Mouse (Mus musculus) CH12.LX (cell line): ENCODE data around the gene Htra2.

Experiments used
- CTCF ChIP-seq, 2 experiments: IDR thresholded peaks in 1 of 2; conservative IDR thresholded peaks in 1 of 2; 2 replicates each; pipeline ENCODE4 v1.5.1; 2011 to 2012; ENCODE audit warnings: low read depth in 2 of 2, low read length in 2 of 2, improper control_type of control experiment in 1 of 2, inconsistent platforms in 1 of 2, mild to moderate bottlenecking in 1 of 2, moderate library complexity in 1 of 2
- E2F4 ChIP-seq: IDR thresholded peaks from 2 replicates; pipeline ENCODE4 v1.6.1; 2011; ENCODE audit warnings: low read depth, low read length, improper control_type of control experiment; ENCODE audit not compliant: insufficient replicate concordance
- JUND ChIP-seq: conservative IDR thresholded peaks from 2 replicates; pipeline ENCODE4 v1.6.1; 2011; ENCODE audit warnings: low read depth, low read length, improper control_type of control experiment
- KAT2A ChIP-seq: IDR thresholded peaks from 2 replicates; pipeline ENCODE4 v1.6.1; 2012; ENCODE audit warnings: low read length, improper control_type of control experiment, inconsistent platforms; ENCODE audit not compliant: insufficient replicate concordance
- MAFK ChIP-seq: IDR thresholded peaks from 2 replicates; pipeline ENCODE4 v1.6.1; 2011; ENCODE audit warnings: low read length, improper control_type of control experiment; ENCODE audit not compliant: insufficient replicate concordance
- MXI1 ChIP-seq: IDR thresholded peaks from 2 replicates; pipeline ENCODE4 v1.6.1; 2011; ENCODE audit warnings: mild to moderate bottlenecking, low read depth, low read length, improper control_type of control experiment
- NELFE ChIP-seq: IDR thresholded peaks from 2 replicates; pipeline ENCODE4 v1.6.1; 2011; ENCODE audit warnings: low read depth, low read length, improper control_type of control experiment
- POLR2A ChIP-seq: IDR thresholded peaks from 2 replicates; pipeline ENCODE4 v1.6.1; 2011; ENCODE audit warnings: low read depth, mild to moderate bottlenecking, improper control_type of control experiment, low read length
- RAD21 ChIP-seq: IDR thresholded peaks from 2 replicates; pipeline ENCODE4 v1.6.1; 2011; ENCODE audit warnings: low read depth, mild to moderate bottlenecking, low read length, improper control_type of control experiment, moderate library complexity
- SMC3 ChIP-seq: IDR thresholded peaks from 2 replicates; pipeline ENCODE4 v1.6.1; 2011; ENCODE audit warnings: low read depth, low read length, improper control_type of control experiment
- UBTF ChIP-seq: IDR thresholded peaks from 2 replicates; pipeline ENCODE4 v1.6.1; 2012; ENCODE audit warnings: low read depth, mild to moderate bottlenecking, inconsistent platforms, low read length, improper control_type of control experiment, moderate library complexity
- ZC3H11A ChIP-seq: IDR thresholded peaks from 2 replicates; pipeline ENCODE4 v1.6.1; 2012; ENCODE audit warnings: low read depth, mild to moderate bottlenecking, inconsistent platforms, low read length, improper control_type of control experiment
- ZNF384 ChIP-seq: IDR thresholded peaks from 2 replicates; pipeline ENCODE4 v1.6.1; 2012; ENCODE audit warnings: low read depth, low read length, improper control_type of control experiment, inconsistent platforms

DNA sequence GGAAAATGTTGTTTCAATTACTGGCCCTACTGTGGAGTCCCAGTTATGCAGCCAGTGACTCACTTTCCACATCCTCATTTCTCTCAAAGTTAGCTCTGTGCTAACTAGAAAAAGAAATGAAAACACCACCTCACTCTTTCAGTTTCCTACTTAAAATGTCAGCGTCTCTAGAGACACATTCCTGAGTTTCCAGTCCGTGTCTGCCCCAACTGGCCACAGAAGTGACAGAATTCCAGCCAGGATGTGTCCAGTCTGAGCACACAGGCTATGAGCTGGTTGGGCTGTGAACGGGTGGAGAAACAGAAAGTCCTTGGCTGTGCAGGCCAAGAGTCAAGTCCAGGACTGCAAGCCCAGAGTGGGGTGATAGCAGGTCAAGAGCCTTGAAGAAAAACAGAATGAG is 37.9 kb downstream of the Htra2 start:
- TF ChIP-seq POLR2A (no peak), JUND (no peak), E2F4 (no peak), SMC3 (no peak), MXI1 (no peak), CTCF (conservative IDR thresholded peaks at IDR 0.05 in 1 of 2, IDR thresholded peaks at IDR 0.05 in 1 of 2; ENCODE audit: low read depth in 2 of 2, low read length in 2 of 2) (no peak), ZNF384 (no peak), ZC3H11A (no peak), MAFK (no peak), NELFE (no peak), UBTF (no peak), KAT2A (no peak), RAD21 (no peak)
